Mouse (Mus musculus) heart, adult 8-10 months (tissue): ENCODE measurements around the gene Zfp385c. TPM values are rescaled to one million over a fixed set of nuclear protein-coding genes. Genes with fewer than 3 reads are reported as not detected.
"Not testable (repeated sequence)": the region's sequence is repeated elsewhere in the genome, so short reads cannot be mapped to it uniquely, and the experiment has no call there.

Source experiments
- DNase-seq: peaks from one replicate; pipeline ENCODE4 v3.0.0; 2022; ENCODE audit warnings: low spot score
- total RNA-seq, 4 experiments: library from RNA; stranded (reverse); gene quantifications; 2 replicates each; pipeline ENCODE4 v1.2.4; 2022

The Zfp385c gene
- total RNA-seq, 4 experiments from 2014 or later: 0.09 to 0.53 (median 0.28) TPM

DNA sequence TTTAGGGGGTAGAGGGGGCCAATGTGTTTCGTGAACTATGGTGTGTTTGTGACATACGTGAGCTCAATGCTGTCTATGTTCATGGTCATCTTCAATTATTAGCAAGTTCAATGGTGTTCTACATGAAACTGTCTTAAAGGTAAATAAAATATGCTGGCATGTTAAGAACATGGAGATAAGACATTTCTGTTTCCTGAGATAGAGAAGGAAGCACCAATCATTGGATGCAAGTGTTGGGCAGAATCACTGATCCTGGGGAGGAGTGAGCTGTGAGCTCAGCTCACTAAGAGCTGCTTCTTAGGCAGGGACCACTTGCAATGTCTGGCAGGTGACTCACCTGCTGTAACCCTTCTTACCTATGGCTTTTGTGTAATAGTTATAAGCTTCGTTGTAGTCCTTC lies 90.9 kb downstream of the Zfp385c start:
- no peak for DNase-seq

DNA sequence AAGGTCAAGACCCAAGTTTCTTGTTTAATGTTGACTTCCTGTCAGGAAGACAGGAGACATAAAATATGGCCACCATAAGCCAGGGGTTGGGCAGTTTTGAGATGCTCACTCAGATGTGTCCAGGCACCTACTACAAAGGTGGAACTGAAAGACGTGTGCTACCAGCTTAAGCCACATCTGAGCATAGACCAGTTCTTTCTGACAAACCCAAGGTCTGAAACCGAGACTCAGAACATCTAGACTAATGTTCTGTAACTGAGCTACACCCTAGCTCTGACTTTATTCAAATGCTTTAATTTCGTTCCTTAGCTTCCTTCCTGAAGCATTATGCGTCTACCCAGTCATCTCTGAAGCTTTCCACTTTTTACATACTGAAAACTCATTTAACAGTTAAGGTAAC lies 94.2 kb downstream of the Zfp385c start:
- no peak for DNase-seq

DNA sequence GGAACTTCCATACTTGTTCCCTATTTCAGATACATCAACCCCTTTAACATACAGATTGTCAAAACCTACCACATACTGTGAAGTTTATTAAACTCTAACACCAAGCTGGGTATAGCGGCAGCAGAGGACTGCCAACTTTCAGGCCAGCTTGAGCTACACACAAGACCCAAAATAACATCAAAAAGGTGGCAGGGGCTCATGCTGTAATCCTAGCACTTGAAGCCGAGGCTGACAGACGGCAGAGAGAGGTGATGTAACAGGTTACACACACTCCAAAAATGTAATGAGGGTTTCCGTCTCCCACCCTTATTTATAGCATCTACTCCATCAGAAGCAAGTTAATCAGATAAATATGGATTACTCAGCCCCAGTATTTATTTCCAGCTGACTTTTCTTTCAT lies 96.7 kb downstream of the Zfp385c start:
- DNase-seq: no peak

DNA sequence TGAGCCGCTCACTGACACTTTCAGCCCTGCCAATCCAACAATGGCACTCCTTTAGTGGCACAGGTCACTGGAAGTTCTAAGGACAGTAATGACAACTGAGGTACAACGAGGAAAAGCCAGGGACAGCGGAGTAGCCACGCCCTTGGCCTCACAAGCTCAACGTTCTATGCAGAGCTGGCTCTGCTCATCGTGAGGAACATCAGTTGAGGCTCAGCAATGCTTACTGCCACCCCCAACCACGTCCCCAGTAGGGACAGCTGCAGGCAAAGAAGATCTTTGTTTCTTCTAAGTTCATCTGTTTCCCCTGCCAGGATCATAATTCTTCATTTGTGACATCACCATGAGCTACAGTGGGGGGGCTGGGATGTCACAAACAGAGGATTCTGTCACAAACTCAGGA lies 97.6 kb downstream of the Zfp385c start:
- no peak for DNase-seq

DNA sequence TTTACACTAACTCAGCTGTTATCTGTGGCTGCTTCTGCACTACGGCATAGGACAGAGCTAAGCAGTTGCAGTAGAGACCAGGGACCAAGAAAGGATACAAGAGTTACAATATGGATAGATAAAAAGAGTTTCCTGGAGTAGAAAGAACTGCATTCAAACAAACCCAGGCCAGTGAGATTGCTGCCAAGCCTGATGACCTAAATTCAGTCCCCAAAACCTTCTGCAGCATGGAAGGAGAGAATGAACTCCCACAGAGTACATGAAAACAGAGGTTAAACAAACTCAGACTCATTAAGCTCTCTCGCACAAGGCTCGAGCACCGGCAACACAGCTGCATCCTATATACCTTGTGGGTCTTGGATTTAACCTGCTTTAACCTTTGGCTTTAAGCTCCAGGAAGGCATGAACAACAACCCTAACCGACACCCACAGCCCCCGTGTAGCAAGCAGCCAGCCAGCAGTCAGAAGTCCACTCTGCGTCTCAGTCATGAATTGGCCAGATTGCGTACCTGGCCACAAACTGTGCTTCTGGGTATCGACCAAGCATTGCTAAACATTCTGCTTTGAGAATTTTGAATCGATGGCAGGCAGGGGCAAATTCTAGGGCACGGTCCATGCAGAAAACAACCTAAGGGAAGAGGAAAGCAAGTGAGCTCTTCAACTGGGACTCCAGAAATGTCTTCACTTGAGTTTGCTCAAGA lies 99.8 kb downstream of the Zfp385c start:
- no peak for DNase-seq

DNA sequence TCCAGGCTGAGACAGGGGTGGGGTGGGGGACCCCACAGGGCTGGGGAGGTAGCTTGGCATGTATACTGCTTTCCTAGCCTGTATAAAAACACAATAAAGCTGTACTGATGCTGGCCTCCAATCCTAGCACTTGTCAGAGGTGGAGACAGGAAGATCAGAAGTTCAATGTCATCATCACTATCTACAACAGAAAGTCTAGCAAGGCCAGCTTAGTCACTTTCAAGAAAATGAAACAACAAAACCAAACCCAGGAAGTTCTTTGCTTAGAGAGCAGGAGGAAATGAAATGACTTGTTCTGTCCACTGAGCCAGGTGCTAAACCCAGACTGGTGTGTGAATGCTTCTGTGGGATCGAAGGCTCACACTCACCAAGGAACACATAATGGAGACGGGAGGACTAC lies 103.8 kb downstream of the Zfp385c start:
- DNase-seq: no peak

DNA sequence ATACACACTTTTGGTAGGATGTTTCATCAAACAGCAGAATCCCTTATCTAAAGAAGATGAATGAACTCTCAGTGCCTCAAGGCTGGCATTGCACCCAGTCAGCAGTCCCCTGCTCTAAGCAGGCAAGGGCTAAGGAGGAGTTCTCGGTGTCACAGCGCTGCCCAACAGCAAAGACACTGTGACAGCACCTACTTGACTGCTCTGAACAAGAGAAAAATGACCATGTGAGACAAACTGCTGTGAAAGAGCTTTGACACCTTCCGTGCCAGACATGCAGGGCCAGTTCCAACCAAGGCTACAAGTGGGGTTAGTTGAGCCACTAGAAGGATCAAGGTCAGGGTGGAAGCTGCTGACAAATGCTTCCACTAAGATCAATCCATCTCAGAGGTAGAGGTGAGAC lies 107.1 kb downstream of the Zfp385c start:
- no peak for DNase-seq

DNA sequence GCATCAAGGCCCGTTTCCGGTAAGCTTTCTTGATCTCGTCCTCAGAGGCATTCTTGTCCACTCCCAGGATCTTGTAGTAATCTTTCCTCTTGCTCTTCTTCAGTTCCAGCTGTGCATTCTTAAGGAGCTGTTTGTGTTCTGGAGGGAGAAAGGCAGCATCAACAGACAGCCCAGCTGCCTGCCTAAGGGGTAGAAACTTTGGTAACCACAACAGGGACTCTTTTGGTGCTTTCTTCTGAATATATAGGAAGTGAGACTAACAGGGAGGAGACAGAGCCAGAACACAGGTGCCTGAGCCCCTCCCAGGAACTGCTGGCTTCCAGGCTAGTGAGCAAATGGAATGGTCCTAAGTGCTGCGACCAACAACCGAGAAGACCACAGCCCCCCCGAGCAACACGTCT lies 107.7 kb downstream of the Zfp385c start:
- no peak for DNase-seq

DNA sequence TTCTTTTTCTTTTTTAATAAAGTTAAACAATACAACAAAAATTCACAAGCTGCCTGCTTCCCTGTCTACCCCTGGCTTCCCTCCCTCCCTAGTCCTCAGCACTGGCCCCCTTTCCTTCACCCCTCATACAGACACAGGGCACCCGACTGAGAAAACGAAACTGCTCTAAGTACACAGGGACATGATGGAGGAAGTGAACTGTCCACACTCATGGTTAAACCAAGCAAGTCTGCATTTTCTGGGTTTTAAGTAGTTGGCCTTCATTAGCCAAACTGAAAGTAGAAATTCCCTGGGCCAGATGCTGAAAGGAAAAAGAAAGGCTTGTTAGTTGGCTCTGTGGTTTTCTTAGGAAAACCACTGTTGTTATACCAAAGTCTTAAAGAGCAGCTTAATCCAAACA lies 109.4 kb downstream of the Zfp385c start:
- no peak for DNase-seq

DNA sequence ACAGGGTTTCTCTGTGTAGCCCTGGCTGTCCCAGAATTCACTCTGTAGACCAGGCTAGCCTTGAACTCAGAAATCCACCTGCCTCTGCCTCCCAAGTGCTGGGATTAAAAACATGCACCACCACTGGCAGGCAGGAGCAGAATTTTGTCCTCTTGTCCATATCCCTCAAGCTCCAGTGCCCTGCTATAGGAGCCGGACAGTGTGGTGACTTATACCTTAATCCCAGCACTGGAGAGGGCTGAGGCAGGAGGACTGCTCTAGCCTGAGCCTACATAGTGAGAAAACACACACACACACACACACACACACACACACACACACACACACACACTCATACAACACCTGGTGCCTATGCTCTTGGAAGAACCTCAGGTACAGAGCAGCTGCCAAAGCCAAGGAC lies 109.8 kb downstream of the Zfp385c start:
- DNase-seq: not testable (repeated sequence)

DNA sequence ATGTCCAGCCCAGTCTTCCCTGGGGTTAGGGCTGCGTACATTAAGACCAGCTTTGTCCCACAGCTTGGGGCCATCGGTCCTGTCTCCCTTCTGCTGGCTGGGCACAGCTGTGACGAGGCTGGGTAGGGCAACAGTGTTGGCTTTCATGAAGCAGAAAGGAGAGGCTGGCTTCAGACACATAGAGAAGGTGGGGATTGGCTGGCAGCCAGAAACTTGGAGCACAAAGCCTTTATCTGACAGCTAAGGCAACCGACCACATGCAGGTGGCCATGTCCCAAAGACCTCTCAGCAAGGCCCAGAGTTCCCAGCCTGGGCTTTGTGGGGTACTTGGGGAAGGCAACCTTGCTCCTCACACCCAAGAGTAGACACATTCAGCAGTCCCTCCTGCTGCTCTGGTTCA lies 110.5 kb downstream of the Zfp385c start:
- peak; percentile 21 for DNase-seq

DNA sequence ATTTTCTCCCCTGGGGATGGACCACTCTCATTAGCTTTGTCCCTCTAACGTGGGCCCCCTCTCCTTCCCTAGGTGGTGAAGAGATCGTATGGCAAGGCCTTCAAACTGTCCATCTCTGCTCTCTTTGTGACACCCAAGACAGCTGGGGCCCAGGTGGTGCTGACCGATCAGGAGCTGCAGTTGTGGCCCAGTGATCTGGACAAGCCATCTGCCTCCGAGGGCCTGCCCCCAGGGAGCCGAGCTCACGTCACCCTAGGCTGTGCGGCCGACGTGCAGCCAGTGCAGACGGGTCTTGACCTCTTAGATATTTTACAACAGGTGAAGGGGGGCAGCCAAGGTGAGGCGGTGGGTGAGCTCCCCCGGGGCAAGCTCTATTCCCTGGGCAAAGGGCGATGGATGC lies 112.0 kb downstream of the Zfp385c start:
- no peak for DNase-seq

DNA sequence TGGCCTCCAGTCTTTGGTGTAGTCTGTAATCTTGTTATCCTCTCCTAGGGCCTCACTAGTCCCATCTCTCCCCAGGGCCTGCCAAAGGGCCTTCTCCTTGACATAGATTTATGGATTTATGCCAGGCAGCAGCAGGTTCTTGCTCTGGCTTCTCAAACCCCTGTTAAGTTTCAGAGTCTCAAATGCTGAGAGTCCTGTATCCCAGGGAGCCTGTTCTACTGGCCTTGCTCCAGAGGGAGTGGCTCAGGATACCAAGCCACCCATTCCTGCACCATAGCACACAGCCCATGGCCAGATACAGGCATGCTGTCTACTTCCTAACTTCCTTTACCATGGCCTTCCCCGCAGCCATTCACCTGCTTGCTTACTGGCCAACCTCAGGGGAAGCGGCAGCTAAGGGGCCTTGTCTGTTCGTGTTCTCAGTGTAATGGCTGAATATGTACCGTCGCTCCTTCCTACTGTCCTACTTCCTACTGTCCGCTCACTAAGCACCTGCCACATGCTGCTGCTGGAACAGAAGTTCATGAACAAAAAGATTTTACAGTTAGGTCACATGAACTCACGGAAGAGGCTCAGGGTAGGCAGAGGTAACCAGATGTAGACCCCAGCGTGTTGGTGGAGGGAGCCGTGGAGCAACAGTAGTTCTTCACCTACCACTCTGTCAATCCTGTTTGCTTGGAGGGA lies 113.0 kb downstream of the Zfp385c start:
- DNase-seq: no peak

DNA sequence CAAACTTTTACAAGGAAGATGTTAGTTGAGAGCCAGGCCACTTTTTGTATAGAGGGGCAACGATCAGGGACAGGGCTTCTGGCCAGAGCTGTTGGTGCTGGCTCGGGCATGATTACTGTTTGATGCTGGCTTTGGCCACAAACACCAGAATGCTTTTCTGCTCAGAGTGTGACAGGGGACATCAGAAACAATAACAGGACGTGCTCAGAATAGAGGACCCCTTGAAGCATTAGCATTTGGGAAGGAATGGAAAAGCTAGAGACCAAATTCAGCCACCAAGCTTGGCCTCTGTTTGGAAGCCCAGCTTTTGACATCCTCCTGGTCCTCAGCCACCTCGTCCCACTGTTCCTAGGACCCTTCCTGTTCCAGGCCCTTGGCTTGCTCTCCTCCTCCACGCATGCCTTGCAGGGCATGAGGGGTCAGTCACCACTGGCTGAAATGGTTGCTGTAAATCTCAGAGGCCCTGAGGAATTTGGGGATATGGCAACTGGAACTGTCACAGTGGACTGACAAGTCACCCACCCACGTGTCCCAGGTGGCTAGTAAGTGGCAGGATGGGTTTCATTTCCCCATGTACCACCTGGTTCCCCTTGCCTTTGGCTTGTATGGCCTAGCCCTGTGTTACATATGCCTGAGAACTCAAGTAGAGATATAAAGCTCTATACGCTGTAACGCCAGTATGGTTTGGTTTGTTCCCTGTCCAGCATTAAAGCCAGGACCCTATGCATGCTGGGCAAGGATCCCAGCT lies 114.2 kb downstream of the Zfp385c start:
- DNase-seq: no peak

Other genes with a start within 250 kb of the Zfp385c start
- gene Klhl11, start 219.7 kb downstream of the Zfp385c start, total RNA-seq: 1 to 10 TPM; 5.7 to 6.7 (median 6.4) TPM
- 10 to 100 TPM; 20.0 to 39.1 (median 27.5) TPM for gene Acly, start 164.5 kb downstream of the Zfp385c start, total RNA-seq
- gene Ttc25, start 146.8 kb downstream of the Zfp385c start, total RNA-seq: under 1 TPM; 0.08 to 0.53 (median 0.21) TPM
- 1 to 10 TPM; 5.0 to 5.7 (median 5.4) TPM for gene Cnp, start 117.6 kb downstream of the Zfp385c start, total RNA-seq
- gene Nkiras2, start 73.2 kb downstream of the Zfp385c start, total RNA-seq: 10 to 100 TPM; 49.3 to 59.3 (median 55.2) TPM
- 100 to 1,000 TPM in 3 of 4 experiments, 10 to 100 TPM in 1; 89.7 to 121 (median 109) TPM for gene Dnajc7, start 72.3 kb downstream of the Zfp385c start, total RNA-seq
- gene Dhx58, start 11.8 kb upstream of the Zfp385c start, total RNA-seq: 1 to 10 TPM in 1 of 4 experiments, under 1 TPM in 3; 0.38 to 1.1 (median 0.78) TPM
- gene Kat2a, start 20.0 kb upstream of the Zfp385c start, total RNA-seq: 10 to 100 TPM; 12.3 to 14.0 (median 13.1) TPM
- under 1 TPM in 1 of 4 experiments, not detected in 3; 0.37 TPM for gene Hspb9, start 21.4 kb upstream of the Zfp385c start, total RNA-seq
- 10 to 100 TPM; 47.1 to 62.6 (median 51.0) TPM for gene Rab5c, start 45.8 kb upstream of the Zfp385c start, total RNA-seq
- gene Kcnh4, start 67.5 kb upstream of the Zfp385c start, total RNA-seq: not detected
- not detected for gene Hcrt, start 70.5 kb upstream of the Zfp385c start, total RNA-seq
- 10 to 100 TPM in 2 of 4 experiments, 1 to 10 TPM in 2; 9.1 to 14.1 (median 10.0) TPM for gene Ghdc, start 78.5 kb upstream of the Zfp385c start, total RNA-seq
- 10 to 100 TPM; 57.2 to 64.8 (median 62.7) TPM for gene Stat5b, start 158.3 kb upstream of the Zfp385c start, total RNA-seq
- gene Stat5a, start 166.9 kb upstream of the Zfp385c start, total RNA-seq: 10 to 100 TPM; 16.5 to 26.5 (median 21.6) TPM
- 100 to 1,000 TPM in 1 of 4 experiments, 10 to 100 TPM in 3; 76.6 to 108 (median 91.0) TPM for gene Stat3, start 247.1 kb upstream of the Zfp385c start, total RNA-seq